Mouse (Mus musculus): Measurements from ENCODE around the gene S1pr5. TPM values are rescaled to one million over a fixed set of nuclear protein-coding genes. Genes with fewer than 3 reads are reported as not detected.

Gene S1pr5
- polyA plus RNA-seq, 1 experiment from 2014 or later: 0.11 TPM

- Histone ChIP-seq H3K4me2 (no peak overlapping the region), H3K4me3 (no peak overlapping the region), H3K27me3 (peaks cover 69% of the 10 kb centered on the region), H3K36me3 (no peaks in the 10 kb centered on the region), H3K4me1 (replicated peaks) (peaks cover 15% of the 10 kb centered on the region), H3K9ac (no peak overlapping the region), H3K9me3 (replicated peaks) (no peaks in the 10 kb centered on the region), H3K27ac (no peak overlapping the region)
- WGBS: 24% methylated on average over 17 of the region's 17 CpGs
- no peak for ATAC-seq (replicated peaks; ENCODE audit: insufficient number of reproducible peaks, insufficient read depth, low FRiP score, low read depth)
Observed at GRCm38 (mm10) chr9:21249629-21250508, 1.6 kb upstream of the S1pr5 start.

- Histone ChIP-seq H3K9ac (no peak overlapping the region), H3K4me3 (no peak overlapping the region)
Observed at GRCm38 (mm10) chr9:21246342-21246741, 1.9 kb downstream of the S1pr5 start.

GRCm38 (mm10) chr9:21245113-21245487, 3.1 kb downstream of the S1pr5 start:
- no peaks in the 10 kb centered on the region for H3K36me3 ChIP-seq
- no peaks in the 10 kb centered on the region for H3K9me3 ChIP-seq (replicated peaks)
- ATAC-seq (replicated peaks; ENCODE audit: insufficient number of reproducible peaks, insufficient read depth, low FRiP score, low read depth): no peak
- peaks cover 29% of the 10 kb centered on the region for H3K4me1 ChIP-seq (replicated peaks)
- 3% methylated on average over 16 of the region's 16 CpGs for WGBS
- H3K9ac ChIP-seq: peak overlapping the region; percentile 42
- peak overlapping the region; percentile 89 for H3K4me2 ChIP-seq
- no peak overlapping the region for H3K27ac ChIP-seq
- peaks cover 74% of the 10 kb centered on the region for H3K27me3 ChIP-seq
- peak overlapping the region; percentile 52 for H3K4me3 ChIP-seq

More at GRCm38 (mm10) chr9:21246342-21246741, 1.9 kb downstream of the S1pr5 start:
- Histone ChIP-seq H3K4me1 (replicated peaks) (peaks cover 26% of the 10 kb centered on the region), H3K4me2 (no peak overlapping the region), H3K9me3 (replicated peaks) (no peaks in the 10 kb centered on the region), H3K27me3 (peaks cover 86% of the 10 kb centered on the region), H3K36me3 (no peaks in the 10 kb centered on the region), H3K27ac (no peak overlapping the region)
- ATAC-seq (replicated peaks; ENCODE audit: insufficient number of reproducible peaks, insufficient read depth, low FRiP score, low read depth): no peak
- 93% methylated on average over 1 of the region's 1 CpGs for WGBS

- Histone ChIP-seq H3K27me3 (peaks cover 69% of the 10 kb centered on the region), H3K27ac (no peak overlapping the region), H3K4me1 (replicated peaks) (peaks cover 26% of the 10 kb centered on the region), H3K4me2 (peak overlapping the region; percentile 89), H3K9me3 (replicated peaks) (no peaks in the 10 kb centered on the region), H3K9ac (peak overlapping the region; percentile 42), H3K4me3 (peak overlapping the region; percentile 52), H3K36me3 (no peaks in the 10 kb centered on the region)
- WGBS: under 1% methylated on average over 72 of the region's 72 CpGs
- peak; percentile 50 for ATAC-seq (replicated peaks; ENCODE audit: insufficient number of reproducible peaks, insufficient read depth, low FRiP score, low read depth)
Observed at GRCm38 (mm10) chr9:21244428-21245112, 3.7 kb downstream of the S1pr5 start.

- no peak overlapping the region for H3K27ac ChIP-seq
- no peaks in the 10 kb centered on the region for H3K36me3 ChIP-seq
- H3K4me3 ChIP-seq: peak overlapping the region; percentile 52
- WGBS: 6% methylated on average over 42 of the region's 42 CpGs
- no peaks in the 10 kb centered on the region for H3K9me3 ChIP-seq (replicated peaks)
- H3K4me1 ChIP-seq (replicated peaks): peaks cover 26% of the 10 kb centered on the region
- peak overlapping the region; percentile 89 for H3K4me2 ChIP-seq
- peaks cover 62% of the 10 kb centered on the region for H3K27me3 ChIP-seq
- peak overlapping the region; percentile 42 for H3K9ac ChIP-seq
- ATAC-seq (replicated peaks; ENCODE audit: insufficient number of reproducible peaks, insufficient read depth, low FRiP score, low read depth): no peak
Observed at GRCm38 (mm10) chr9:21243826-21244427, 4.3 kb downstream of the S1pr5 start.

GRCm38 (mm10) chr9:21241343-21241742, 6.9 kb downstream of the S1pr5 start:
- Histone ChIP-seq H3K27ac (no peak overlapping the region), H3K9ac (no peak overlapping the region), H3K4me3 (no peak overlapping the region), H3K4me1 (replicated peaks) (peaks cover 35% of the 10 kb centered on the region), H3K27me3 (peaks cover 40% of the 10 kb centered on the region), H3K9me3 (replicated peaks) (no peaks in the 10 kb centered on the region), H3K4me2 (no peak overlapping the region), H3K36me3 (no peaks in the 10 kb centered on the region)
- ATAC-seq (replicated peaks; ENCODE audit: insufficient number of reproducible peaks, insufficient read depth, low FRiP score, low read depth): no peak
- WGBS: 9% methylated on average over 11 of the region's 11 CpGs

GRCm38 (mm10) chr9:21239465-21239848, 8.8 kb downstream of the S1pr5 start:
- H3K4me1 ChIP-seq (replicated peaks): peaks cover 29% of the 10 kb centered on the region

GRCm38 (mm10) chr9:21238733-21239464, 9.3 kb downstream of the S1pr5 start, which contains the start of gene Keap1:
TSS of gene Keap1 (minus strand) at chr9:21239361.
- Histone ChIP-seq H3K36me3 (peaks cover 21% of the 10 kb centered on the region), H3K9ac (peak within 1 kb of the TSS; percentile 100), H3K4me2 (peak within 1 kb of the TSS; percentile 83), H3K27me3 (peaks cover 15% of the 10 kb centered on the region), H3K9me3 (replicated peaks) (no peaks in the 10 kb centered on the region), H3K27ac (peak within 1 kb of the TSS; percentile 98), H3K4me1 (replicated peaks) (peaks cover 23% of the 10 kb centered on the region), H3K4me3 (peak within 1 kb of the TSS; percentile 97)
- under 1% methylated on average over 68 of the region's 90 CpGs for WGBS
- peak; percentile 84 for ATAC-seq (replicated peaks; ENCODE audit: insufficient number of reproducible peaks, insufficient read depth, low FRiP score, low read depth)

More at GRCm38 (mm10) chr9:21239465-21239848, 8.8 kb downstream of the S1pr5 start:
- Histone ChIP-seq H3K4me3 (peak overlapping the region; percentile 97), H3K36me3 (peaks cover 15% of the 10 kb centered on the region), H3K9ac (peak overlapping the region; percentile 100), H3K27me3 (peaks cover 21% of the 10 kb centered on the region), H3K9me3 (replicated peaks) (no peaks in the 10 kb centered on the region), H3K27ac (peak overlapping the region; percentile 98), H3K4me2 (peak overlapping the region; percentile 83)
- ATAC-seq (replicated peaks; ENCODE audit: insufficient number of reproducible peaks, insufficient read depth, low FRiP score, low read depth): no peak
- WGBS: 44% methylated on average over 4 of the region's 4 CpGs

GRCm38 (mm10) chr9:21238004-21238732, 10.1 kb downstream of the S1pr5 start:
- Histone ChIP-seq H3K9ac (peak overlapping the region; percentile 100), H3K36me3 (peaks cover 28% of the 10 kb centered on the region), H3K27ac (peak overlapping the region; percentile 98), H3K4me3 (peak overlapping the region; percentile 97), H3K4me2 (peak overlapping the region; percentile 83), H3K9me3 (replicated peaks) (no peaks in the 10 kb centered on the region), H3K4me1 (replicated peaks) (peaks cover 22% of the 10 kb centered on the region), H3K27me3 (peaks cover 8% of the 10 kb centered on the region)
- under 1% methylated on average over 31 of the region's 31 CpGs for WGBS
- peak; percentile 21; the same call in 1 of the 2 replicates for ATAC-seq (replicated peaks; ENCODE audit: insufficient number of reproducible peaks, insufficient read depth, low FRiP score, low read depth)

- peak overlapping the region; percentile 98 for H3K27ac ChIP-seq
- H3K9ac ChIP-seq: peak overlapping the region; percentile 100
- H3K4me3 ChIP-seq: peak overlapping the region; percentile 97
- peak; percentile 14; the same call in 1 of the 2 replicates for ATAC-seq (replicated peaks; ENCODE audit: insufficient number of reproducible peaks, insufficient read depth, low FRiP score, low read depth)
- peak overlapping the region; percentile 83 for H3K4me2 ChIP-seq
- peaks cover 22% of the 10 kb centered on the region for H3K4me1 ChIP-seq (replicated peaks)
- WGBS: 12% methylated on average over 19 of the region's 19 CpGs
- H3K27me3 ChIP-seq: peaks cover 3% of the 10 kb centered on the region; the same call in 1 of the 2 replicates
- peaks cover 35% of the 10 kb centered on the region for H3K36me3 ChIP-seq
- H3K9me3 ChIP-seq (replicated peaks): no peaks in the 10 kb centered on the region
Observed at GRCm38 (mm10) chr9:21237368-21238003, 10.8 kb downstream of the S1pr5 start.
